Mouse (Mus musculus) small intestine, adult 2 months (tissue): ENCODE data around the gene Ros1.

ENCODE experiments used
- CTCF ChIP-seq: fragments of 200-500 bp; IDR thresholded peaks from 2 replicates; pipeline ENCODE4 v1.5.1; 2012; ENCODE audit warnings: low read depth, mild to moderate bottlenecking, control low read depth, inconsistent platforms, low read length, moderate library complexity, mixed read lengths; ENCODE audit not compliant: insufficient replicate concordance, insufficient read length; ENCODE audit errors: extremely low read depth
- POLR2A ChIP-seq: fragments of 200-500 bp; IDR thresholded peaks from 2 replicates; pipeline ENCODE4 v1.6.1; 2012; ENCODE audit warnings: low read depth, mild to moderate bottlenecking, control low read depth, inconsistent platforms, low read length, moderate library complexity

DNA sequence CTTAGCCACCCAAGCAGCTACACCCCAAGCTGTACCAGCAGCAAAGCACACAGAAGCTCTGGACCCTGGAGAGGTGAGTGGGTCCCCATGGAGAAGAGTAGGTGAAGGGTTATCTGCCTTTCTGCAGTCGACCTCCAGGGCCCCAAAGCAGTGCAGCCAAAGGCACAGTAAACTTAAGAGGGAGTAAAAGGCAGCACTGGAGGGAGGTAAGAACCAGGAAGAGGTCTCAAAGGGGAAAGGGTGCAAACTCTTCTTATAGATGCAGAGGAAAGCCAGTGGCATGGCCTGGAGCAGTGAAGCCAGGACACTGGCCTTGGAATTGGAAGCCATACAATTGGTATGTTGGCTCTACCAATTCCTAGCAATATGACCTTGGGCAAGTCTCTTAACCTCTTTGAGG lies 169.8 kb downstream of the Ros1 start:
- no peak for TF ChIP-seq POLR2A
- TF ChIP-seq CTCF: no peak
